14 mouse cellular contexts compared by ENCODE assay signal in the genomic region with DNA sequence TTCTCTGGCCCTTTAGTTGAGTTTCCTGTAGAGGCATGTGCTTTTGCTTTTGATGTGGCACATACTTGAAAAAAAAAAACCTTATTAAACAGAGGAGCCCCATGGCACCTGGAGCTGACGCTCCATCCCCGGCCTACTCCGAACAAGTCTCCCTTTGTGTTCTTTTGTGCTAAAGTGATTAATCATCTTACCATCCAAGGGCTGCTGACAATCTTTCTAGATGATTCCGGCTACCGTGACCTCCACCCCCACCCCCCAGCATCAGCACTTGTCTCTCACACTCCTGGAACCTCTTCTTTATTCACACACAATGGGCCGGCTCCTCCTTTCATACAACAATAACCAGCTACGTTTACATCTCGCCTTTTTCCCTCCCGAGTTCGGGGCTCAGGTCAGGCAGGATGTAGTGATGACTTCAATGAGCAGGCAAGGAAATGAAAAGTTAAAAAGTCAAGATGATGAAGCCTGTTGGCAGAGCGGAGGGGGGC.
DNase-seq lines count a peak whose midpoint lies in the region; ATAC-seq lines count a peak whose summit lies in the region.
"Had no signal": no experiment of that assay in that cellular context is flagged by ENCODE, and none has a peak within 500 bp of the region (broad histone marks: within the 10 kb centered on the region; RNA-seq: fewer than 3 reads in every experiment).

No protein-coding gene starts in this region.

- peak; percentile 35 for DNase-seq in forebrain, embryonic 14.5 days (ENCODE audit: low spot score)
- no peak for DNase-seq in forebrain, embryonic 11.5 days (ENCODE audit: low spot score)
- DNase-seq in CD4-positive helper T cell, adult 2 months (ENCODE audit: low read depth, low spot score), result peak; percentile 53
- peak; percentile 56 for DNase-seq in embryo, embryonic 11 days
- no peak for DNase-seq in layer of hippocampus, adult 9-11 months
- DNase-seq in frontal cortex, postnatal 25 days (ENCODE audit: low spot score in 2 of 2), result no peak
- DNase-seq in cerebellum, postnatal 36 days, result no peak
- DNase-seq: gastrocnemius, postnatal 25 days; lung, adult 2 months had no signal

- no peak overlapping the region for H3K9ac ChIP-seq in forebrain, embryonic 14.5 days (ENCODE audit: low read length)
- no peak overlapping the region for H3K9ac ChIP-seq in forebrain, embryonic 11.5 days (ENCODE audit: low read length)
- no peak overlapping the region for H3K9ac ChIP-seq in limb, embryonic 12.5 days (replicated peaks)
- H3K9ac ChIP-seq: embryonic facial prominence, embryonic 13.5 days; midbrain, embryonic 12.5 days had no signal

- H3K9me3 ChIP-seq in forebrain, embryonic 14.5 days (replicated peaks; ENCODE audit: control insufficient read depth, low read length), result no peaks in the 10 kb centered on the region
- H3K9me3 ChIP-seq in forebrain, embryonic 11.5 days (ENCODE audit: control insufficient read depth, low read length), result no peaks in the 10 kb centered on the region
- no peaks in the 10 kb centered on the region for H3K9me3 ChIP-seq in limb, embryonic 12.5 days
- H3K9me3 ChIP-seq: embryonic facial prominence, embryonic 13.5 days; G1E; midbrain, embryonic 12.5 days had no signal

- 17% methylated on average over 11 of the region's 11 CpGs for WGBS in forebrain, embryonic 14.5 days
- WGBS in forebrain, embryonic 11.5 days, result 18% methylated on average over 11 of the region's 11 CpGs
- 42% methylated on average over 11 of the region's 11 CpGs for WGBS in limb, embryonic 12.5 days

- no peak overlapping the region for H3K27ac ChIP-seq in forebrain, embryonic 14.5 days (ENCODE audit: low read depth, low read length)
- no peak overlapping the region for H3K27ac ChIP-seq in forebrain, embryonic 11.5 days (ENCODE audit: low read depth, low read length)
- H3K27ac ChIP-seq in limb, embryonic 12.5 days, result peak overlapping the region; percentile 68
- H3K27ac ChIP-seq: midbrain, embryonic 12.5 days had no signal

- no peak overlapping the region for H3K4me3 ChIP-seq in forebrain, embryonic 14.5 days (ENCODE audit: low read depth, low read length)
- no peak overlapping the region for H3K4me3 ChIP-seq in forebrain, embryonic 11.5 days (ENCODE audit: low read depth, low read length)
- no peak overlapping the region for H3K4me3 ChIP-seq in limb, embryonic 12.5 days (replicated peaks)
- H3K4me3 ChIP-seq: embryonic facial prominence, embryonic 13.5 days; midbrain, embryonic 12.5 days had no signal

- H3K4me1 ChIP-seq in forebrain, embryonic 14.5 days (ENCODE audit: control insufficient read depth, insufficient read depth, low read length), result peaks cover 24% of the 10 kb centered on the region
- peaks cover 19% of the 10 kb centered on the region for H3K4me1 ChIP-seq in forebrain, embryonic 11.5 days (replicated peaks; ENCODE audit: control insufficient read depth, insufficient read depth, low read length)
- H3K4me1 ChIP-seq in limb, embryonic 12.5 days (replicated peaks), result peaks cover 55% of the 10 kb centered on the region

- no peaks in the 10 kb centered on the region for H3K27me3 ChIP-seq in forebrain, embryonic 14.5 days (replicated peaks; ENCODE audit: control insufficient read depth, insufficient read depth, low read length)
- H3K27me3 ChIP-seq in forebrain, embryonic 11.5 days (ENCODE audit: control insufficient read depth, insufficient read depth, low read length), result no peaks in the 10 kb centered on the region
- H3K27me3 ChIP-seq in limb, embryonic 12.5 days, result no peaks in the 10 kb centered on the region
- H3K27me3 ChIP-seq: embryonic facial prominence, embryonic 13.5 days had no signal

- peak; percentile 33; the same call in 1 of the 2 replicates for ATAC-seq in forebrain, embryonic 14.5 days
- no peak for ATAC-seq in forebrain, embryonic 11.5 days (replicated peaks; ENCODE audit: low FRiP score)
- no peak for ATAC-seq in limb, embryonic 12.5 days (ENCODE audit: insufficient number of reproducible peaks, insufficient read depth, low FRiP score, low TSS enrichment, low read depth)
- ATAC-seq: intestine, embryonic 16.5 days had no signal

- no peak overlapping the region for H3K4me2 ChIP-seq in forebrain, embryonic 14.5 days (ENCODE audit: low read length)
- no peak overlapping the region for H3K4me2 ChIP-seq in forebrain, embryonic 11.5 days (ENCODE audit: low read depth, low read length, severe bottlenecking)
- H3K4me2 ChIP-seq in limb, embryonic 12.5 days, result no peak overlapping the region
- H3K4me2 ChIP-seq: embryonic facial prominence, embryonic 13.5 days; midbrain, embryonic 12.5 days had no signal

- no peaks in the 10 kb centered on the region for H3K36me3 ChIP-seq in forebrain, embryonic 14.5 days (ENCODE audit: control insufficient read depth, insufficient read depth, low read length)
- H3K36me3 ChIP-seq in forebrain, embryonic 11.5 days (ENCODE audit: control insufficient read depth, insufficient read depth, low read length), result no peaks in the 10 kb centered on the region
- H3K36me3 ChIP-seq in limb, embryonic 12.5 days, result peaks cover 4% of the 10 kb centered on the region; the same call in 1 of the 2 replicates
- H3K36me3 ChIP-seq: G1E; midbrain, embryonic 12.5 days had no signal

Comparison
In these comparisons a context has a peak if more than half of its experiments do, and no peak if none do; other contexts are left out.
1. DNase-seq: peak in forebrain, embryonic 14.5 days (single experiment), CD4-positive helper T cell, adult 2 months (single experiment) and embryo, embryonic 11 days (single experiment); none in forebrain, embryonic 11.5 days (single experiment), layer of hippocampus, adult 9-11 months (single experiment), frontal cortex, postnatal 25 days (0 of 2) and cerebellum, postnatal 36 days (0 of 2).